Mouse (Mus musculus) myocyte (in vitro differentiated cells): ENCODE results near the gene AC134908.4.

ENCODE experiments used
- CEBPB ChIP-seq: IDR thresholded peaks from 2 replicates; pipeline ENCODE4 v1.6.1; 2011; ENCODE audit warnings: mild to moderate bottlenecking, moderate library complexity; ENCODE audit not compliant: poor library complexity, insufficient read depth, severe bottlenecking
- E2F4 ChIP-seq: IDR thresholded peaks from one replicate; pipeline ENCODE4 v1.6.1; 2011; ENCODE audit warnings: mild to moderate bottlenecking, control low read depth, moderate library complexity; ENCODE audit not compliant: insufficient read depth
- MAX ChIP-seq: IDR thresholded peaks from one replicate; pipeline ENCODE4 v1.6.1; 2011; ENCODE audit warnings: low read depth, mild to moderate bottlenecking, control low read depth
- POLR2A ChIP-seq: IDR thresholded peaks from one replicate; pipeline ENCODE4 v1.6.1; 2011; ENCODE audit warnings: low read depth, mild to moderate bottlenecking, control low read depth, moderate library complexity; ENCODE audit not compliant: insufficient read length
- SRF ChIP-seq: IDR thresholded peaks from one replicate; pipeline ENCODE4 v1.6.1; 2011; ENCODE audit warnings: low read depth; ENCODE audit not compliant: control insufficient read depth, insufficient read length
- TCF12 ChIP-seq: IDR thresholded peaks from one replicate; pipeline ENCODE4 v1.6.1; 2011; ENCODE audit warnings: mild to moderate bottlenecking, control low read depth; ENCODE audit not compliant: poor library complexity, insufficient read depth, severe bottlenecking
- USF1 ChIP-seq: IDR thresholded peaks from one replicate; pipeline ENCODE4 v1.6.1; 2011; ENCODE audit warnings: low read depth, mild to moderate bottlenecking, control low read depth, moderate library complexity

- TF ChIP-seq POLR2A (no peak), TCF12 (no peak), SRF (no peak), USF1 (no peak), E2F4 (no peak), MAX (no peak), CEBPB (no peak)
Measured at GRCm38 (mm10) chr17:25843636-25844395, 48.4 kb upstream of the AC134908.4 start.
